Mouse (Mus musculus) cortical plate, adult 2 months (tissue): ENCODE results near the gene Chrnd. TPM values are rescaled to one million over a fixed set of nuclear protein-coding genes. Genes with fewer than 3 reads are reported as not detected.

Source experiments
- H3K27ac ChIP-seq: fragments of 200-500 bp; 2 replicates; pipeline ENCODE4 v1.5.1; 2012; ENCODE audit warnings: low read length, control low read depth, inconsistent platforms; ENCODE audit not compliant: insufficient read depth
- H3K4me1 ChIP-seq: fragments of 200-500 bp; 2 replicates; pipeline ENCODE4 v1.6.1; 2011; ENCODE audit warnings: low read length; ENCODE audit not compliant: control insufficient read depth, insufficient read depth
- H3K4me3 ChIP-seq: fragments of 200-500 bp; 2 replicates; pipeline ENCODE4 v1.5.1; 2011; ENCODE audit warnings: mild to moderate bottlenecking, low read length, control low read depth; ENCODE audit not compliant: insufficient read depth
- CTCF ChIP-seq: fragments of 200-500 bp; IDR thresholded peaks from 2 replicates; pipeline ENCODE4 v1.5.1; 2011; ENCODE audit warnings: mild to moderate bottlenecking, control low read depth, low read length; ENCODE audit not compliant: insufficient read depth; ENCODE audit errors: extremely low read depth
- POLR2A ChIP-seq: fragments of 200-500 bp; IDR thresholded peaks from 2 replicates; pipeline ENCODE4 v1.6.1; 2011; ENCODE audit warnings: mild to moderate bottlenecking, low read length, control low read depth; ENCODE audit not compliant: insufficient read depth; ENCODE audit errors: extremely low read depth
- polyA plus RNA-seq: library from polyadenylated mRNA; depleted of rRNA; stranded (reverse); fragments of >200 nt; gene quantifications from 2 replicates; pipeline ENCODE4 v1.2.3, GENCODE M21; 2012; rRNA removed

Chrnd gene
- polyA plus RNA-seq, 1 experiment, result not detected

GRCm38 (mm10) chr1:87227160-87227550, 36.7 kb downstream of the Chrnd start:
- TF ChIP-seq CTCF, result no peak
- no peak for TF ChIP-seq POLR2A
- Histone ChIP-seq H3K27ac (no peak overlapping the region), H3K4me3 (no peak overlapping the region), H3K4me1 (no peaks in the 10 kb centered on the region)

GRCm38 (mm10) chr1:87230606-87231005, 40.2 kb downstream of the Chrnd start:
- Histone ChIP-seq H3K4me1 (no peaks in the 10 kb centered on the region), H3K4me3 (no peak overlapping the region), H3K27ac (no peak overlapping the region)
- TF ChIP-seq POLR2A (no peak), CTCF (no peak)

- TF ChIP-seq POLR2A, result no peak
- TF ChIP-seq CTCF, result no peak
- Histone ChIP-seq H3K4me3 (no peak overlapping the region), H3K27ac (no peak overlapping the region), H3K4me1 (no peaks in the 10 kb centered on the region)
Measured at GRCm38 (mm10) chr1:87232197-87232596, 41.8 kb downstream of the Chrnd start.

- TF ChIP-seq POLR2A (no peak), CTCF (no peak)
- Histone ChIP-seq H3K4me3 (no peak overlapping the region), H3K4me1 (no peaks in the 10 kb centered on the region), H3K27ac (no peak overlapping the region)
Measured at GRCm38 (mm10) chr1:87239056-87239455, 48.6 kb downstream of the Chrnd start.

GRCm38 (mm10) chr1:87243021-87243420, 52.6 kb downstream of the Chrnd start:
- Histone ChIP-seq H3K4me3 (no peak overlapping the region), H3K27ac (no peak overlapping the region), H3K4me1 (no peaks in the 10 kb centered on the region)
- TF ChIP-seq POLR2A (no peak), CTCF (no peak)

GRCm38 (mm10) chr1:87245430-87245829, 55.0 kb downstream of the Chrnd start:
- TF ChIP-seq CTCF (no peak), POLR2A (no peak)
- H3K4me1 ChIP-seq, result no peaks in the 10 kb centered on the region
- no peak overlapping the region for H3K27ac ChIP-seq
- H3K4me3 ChIP-seq, result no peak overlapping the region

GRCm38 (mm10) chr1:87245929-87246815, 55.8 kb downstream of the Chrnd start:
- Histone ChIP-seq H3K27ac (no peak overlapping the region), H3K4me1 (no peaks in the 10 kb centered on the region), H3K4me3 (0 out of 2 replicates have a peak overlapping the region, but pooled peaks have one; percentile 1)
- TF ChIP-seq POLR2A (no peak), CTCF (peak; percentile 90)

Other genes with a start within 250 kb of the Chrnd start
- not detected in 2 replicates for gene Alppl2, start 100.7 kb upstream of the Chrnd start, polyA plus RNA-seq
- gene Alpi, start 89.0 kb upstream of the Chrnd start, polyA plus RNA-seq, result not detected in 2 replicates
- not detected in 2 replicates for gene Akp3, start 65.6 kb upstream of the Chrnd start, polyA plus RNA-seq
- gene Ecel1, start 34.1 kb upstream of the Chrnd start, polyA plus RNA-seq, result 2.3 and 3.9 TPM in 2 replicates
- gene Prss56, start 7.3 kb upstream of the Chrnd start, polyA plus RNA-seq, result 0.13 and 0.40 TPM in 2 replicates
- gene Chrng, start 14.1 kb downstream of the Chrnd start, polyA plus RNA-seq, result not detected in 2 replicates
- gene Eif4e2, start 23.3 kb downstream of the Chrnd start, polyA plus RNA-seq, result 53.7 and 55.6 TPM in 2 replicates
- gene Efhd1, start 73.8 kb downstream of the Chrnd start, polyA plus RNA-seq, result 30.0 and 36.5 TPM in 2 replicates
- gene Gigyf2, start 136.4 kb downstream of the Chrnd start, polyA plus RNA-seq, result 54.3 and 55.8 TPM in 2 replicates
- gene Kcnj13, start 204.1 kb downstream of the Chrnd start, polyA plus RNA-seq, result 1.8 and 3.3 TPM in 2 replicates